Mouse (Mus musculus): ENCODE measurements around the gene Dapk1.

Gene Dapk1

GRCm38 (mm10) chr13:60740248-60740647 is 138.5 kb downstream of the Dapk1 start:
- DNase-seq (ENCODE audit: low read depth), result no peak

GRCm38 (mm10) chr13:60742611-60743010 is 140.9 kb downstream of the Dapk1 start:
- no peak for DNase-seq (ENCODE audit: low read depth)

DNA sequence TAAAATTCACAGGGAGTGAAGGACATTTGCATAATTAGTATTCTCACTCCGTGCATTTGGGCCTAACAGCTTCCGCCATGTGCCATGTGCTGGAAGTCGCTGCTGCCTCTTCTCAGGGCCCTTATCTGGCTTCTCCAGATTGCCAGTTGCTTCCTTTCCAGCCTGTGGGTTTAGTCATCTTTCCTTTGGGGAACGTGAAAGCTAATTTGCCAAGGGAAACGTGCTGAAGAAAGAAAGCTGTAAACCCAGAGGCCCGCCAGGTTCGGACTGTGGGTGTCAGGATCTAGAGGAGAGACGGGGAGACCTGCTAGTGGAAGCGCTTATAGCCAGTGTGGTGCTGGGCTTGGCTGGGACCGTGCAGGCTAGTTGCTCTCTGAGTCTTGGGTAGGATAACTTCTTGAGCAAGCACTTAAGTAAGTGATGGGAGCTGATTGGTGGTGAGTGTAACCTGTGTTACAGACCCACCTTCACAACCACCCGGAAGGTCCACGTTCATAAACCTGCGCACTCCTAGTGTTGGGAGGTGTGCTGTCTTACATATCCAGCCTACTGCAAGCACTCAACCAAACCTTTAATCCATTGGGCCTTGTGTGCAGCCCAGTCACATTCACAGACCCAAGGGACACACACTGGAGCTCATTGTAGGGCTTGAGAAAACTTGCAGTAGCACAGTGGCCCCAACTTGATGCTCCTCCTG is 141.8 kb downstream of the Dapk1 start:
- DNase-seq (ENCODE audit: low read depth), result no peak

GRCm38 (mm10) chr13:60744078-60744460 is 142.3 kb downstream of the Dapk1 start:
- peak; percentile 38 for DNase-seq (ENCODE audit: low read depth)

DNA sequence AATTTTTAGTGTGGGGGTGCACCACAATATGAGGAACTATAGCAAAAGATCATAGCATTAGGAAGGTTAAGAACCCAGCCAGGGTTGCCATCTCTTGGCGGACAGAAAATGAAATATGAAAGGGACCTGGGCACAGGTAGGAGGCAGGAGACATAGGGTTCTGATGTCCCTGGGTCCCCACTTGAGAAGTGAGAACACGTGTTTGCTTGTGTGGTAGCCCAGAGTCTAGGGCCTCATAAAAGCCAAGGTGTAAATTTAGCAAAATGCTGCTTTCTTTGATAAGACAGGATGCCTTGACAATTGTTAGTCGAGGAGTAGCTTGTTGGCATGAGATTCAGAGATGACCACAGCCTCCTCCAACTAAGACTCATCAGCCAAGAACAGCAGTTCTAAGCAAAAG is 143.0 kb downstream of the Dapk1 start:
- DNase-seq (ENCODE audit: low read depth), result no peak

- no peak for DNase-seq (ENCODE audit: low read depth)
Observed at GRCm38 (mm10) chr13:60745358-60745757, 143.6 kb downstream of the Dapk1 start.

- DNase-seq (ENCODE audit: low read depth), result no peak
Observed at GRCm38 (mm10) chr13:60746271-60746670, 144.5 kb downstream of the Dapk1 start.

GRCm38 (mm10) chr13:60747201-60747600 is 145.5 kb downstream of the Dapk1 start:
- no peak for DNase-seq (ENCODE audit: low read depth)

DNA sequence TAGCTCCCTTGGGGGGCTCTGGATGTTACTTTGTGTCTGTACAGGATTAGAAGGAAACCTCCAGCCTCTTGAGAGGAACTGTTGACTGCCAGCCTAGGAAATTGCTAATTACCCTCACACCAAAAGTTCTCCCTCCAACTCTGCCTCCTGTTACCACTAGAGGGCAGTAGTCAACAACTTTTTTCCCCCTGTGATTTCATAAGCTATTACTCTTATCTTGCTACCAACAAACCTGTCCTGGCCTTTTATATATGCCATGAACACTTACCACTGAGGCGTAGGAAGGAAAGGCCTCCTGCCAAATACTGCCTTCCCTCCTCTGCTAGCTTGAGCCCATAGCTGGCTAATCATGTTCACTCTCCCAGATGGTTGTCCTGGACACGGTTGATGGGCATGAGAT is 146.8 kb downstream of the Dapk1 start:
- DNase-seq (ENCODE audit: low read depth), result no peak

DNA sequence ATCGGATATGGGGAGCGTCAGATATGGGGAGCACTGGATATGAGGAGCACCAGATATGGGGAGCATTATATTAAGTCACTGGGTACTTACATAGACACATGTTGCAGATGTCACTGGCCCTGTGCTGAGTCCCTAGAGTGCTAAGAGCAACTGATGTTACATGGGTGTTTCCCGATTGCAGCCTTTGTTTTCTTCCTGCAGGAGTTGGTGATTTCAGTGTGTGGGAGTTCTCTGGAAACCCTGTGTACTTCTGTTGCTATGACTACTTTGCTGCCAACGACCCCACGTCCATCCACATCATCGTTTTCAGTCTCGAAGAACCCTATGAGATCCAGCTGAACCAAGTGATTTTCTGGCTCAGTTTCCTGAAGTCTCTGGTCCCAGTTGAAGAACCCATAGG is 149.2 kb downstream of the Dapk1 start:
- no peak for DNase-seq (ENCODE audit: low read depth)

- no peak for DNase-seq (ENCODE audit: low read depth)
Observed at GRCm38 (mm10) chr13:60753216-60753615, 151.5 kb downstream of the Dapk1 start.

- DNase-seq (ENCODE audit: low read depth), result no peak
Observed at GRCm38 (mm10) chr13:60755251-60755650, 153.5 kb downstream of the Dapk1 start.

DNA sequence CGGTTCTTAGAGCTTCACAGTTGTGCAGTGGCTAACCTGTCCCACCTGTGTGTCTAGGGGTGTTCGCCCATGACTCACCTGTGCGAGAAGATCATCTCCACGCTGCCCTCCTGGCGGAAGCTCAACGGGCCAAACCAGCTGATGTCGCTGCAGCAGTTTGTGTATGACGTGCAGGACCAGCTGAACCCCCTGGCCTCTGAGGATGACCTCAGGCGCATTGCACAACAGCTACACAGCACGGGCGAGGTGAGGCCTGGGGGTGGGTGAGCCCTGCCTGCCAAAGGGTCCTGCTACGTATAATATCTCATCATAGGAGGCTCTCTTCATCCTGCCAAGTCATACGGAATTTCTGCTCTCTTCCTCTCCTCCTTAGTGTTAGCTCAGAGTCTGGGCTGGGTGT is 155.5 kb downstream of the Dapk1 start:
- DNase-seq (ENCODE audit: low read depth), result no peak

DNA sequence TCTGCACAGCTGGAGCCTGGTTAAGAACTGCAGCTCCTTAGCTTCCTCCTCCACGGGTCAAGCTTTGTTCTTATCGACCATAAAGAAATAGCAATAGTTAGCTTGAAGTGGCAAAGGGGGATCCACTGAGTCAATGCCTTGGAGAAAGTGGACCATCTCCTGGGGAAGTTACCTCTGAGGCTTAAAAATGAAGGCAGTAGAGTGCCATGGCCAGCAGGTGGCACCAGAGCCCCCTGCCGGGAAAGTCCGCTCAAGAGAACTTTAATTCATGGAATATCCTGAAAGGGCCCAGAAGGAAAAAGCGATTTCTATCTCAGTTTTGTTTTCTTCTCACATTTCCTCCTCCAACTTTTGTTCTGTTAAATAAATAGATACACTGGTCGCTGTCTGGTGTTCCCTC is 157.4 kb downstream of the Dapk1 start:
- DNase-seq (ENCODE audit: low read depth), result no peak

- DNase-seq (ENCODE audit: low read depth), result no peak
Observed at GRCm38 (mm10) chr13:60760392-60760791, 158.6 kb downstream of the Dapk1 start.

- DNase-seq (ENCODE audit: low read depth), result no peak
Observed at GRCm38 (mm10) chr13:60761161-60761560, 159.4 kb downstream of the Dapk1 start.

DNA sequence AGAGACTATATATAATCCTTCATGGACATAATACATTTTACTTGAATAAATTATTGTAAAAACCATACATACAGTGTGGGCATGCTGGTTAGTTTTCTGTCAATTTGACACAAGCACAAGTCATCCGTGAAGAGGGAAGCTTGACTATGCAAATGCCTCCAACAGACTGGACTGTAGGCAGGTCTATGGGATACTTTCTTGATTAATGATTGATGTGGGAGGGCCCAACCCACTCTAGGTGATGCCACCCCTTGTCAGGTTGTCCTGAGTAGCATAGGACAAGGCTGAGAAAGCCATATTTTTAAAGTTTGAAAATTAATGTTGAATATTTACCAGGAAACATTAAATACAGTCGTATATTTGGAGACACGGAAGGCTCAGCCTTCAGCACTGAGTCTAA is 178.8 kb downstream of the Dapk1 start:
- no peak for DNase-seq (ENCODE audit: low read depth)

DNA sequence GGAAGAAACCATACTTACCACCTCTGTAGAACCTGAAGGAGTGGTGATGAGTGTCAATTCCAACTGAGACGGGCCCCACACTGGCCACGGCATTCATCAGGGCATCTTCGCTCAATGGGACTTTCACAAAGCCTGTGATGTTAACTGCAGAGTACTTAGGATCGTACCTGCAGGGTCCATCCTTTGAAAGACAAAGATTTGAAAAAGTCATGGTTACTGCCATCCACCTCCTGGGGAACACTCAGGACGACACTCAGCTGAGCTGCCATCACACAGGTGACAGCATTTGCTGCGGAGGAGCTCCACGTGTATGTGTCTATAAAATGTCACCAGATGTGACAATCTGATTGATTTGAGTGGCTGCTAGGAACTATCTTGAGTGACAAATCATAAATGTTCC is 181.6 kb downstream of the Dapk1 start:
- DNase-seq (ENCODE audit: low read depth), result no peak

DNA sequence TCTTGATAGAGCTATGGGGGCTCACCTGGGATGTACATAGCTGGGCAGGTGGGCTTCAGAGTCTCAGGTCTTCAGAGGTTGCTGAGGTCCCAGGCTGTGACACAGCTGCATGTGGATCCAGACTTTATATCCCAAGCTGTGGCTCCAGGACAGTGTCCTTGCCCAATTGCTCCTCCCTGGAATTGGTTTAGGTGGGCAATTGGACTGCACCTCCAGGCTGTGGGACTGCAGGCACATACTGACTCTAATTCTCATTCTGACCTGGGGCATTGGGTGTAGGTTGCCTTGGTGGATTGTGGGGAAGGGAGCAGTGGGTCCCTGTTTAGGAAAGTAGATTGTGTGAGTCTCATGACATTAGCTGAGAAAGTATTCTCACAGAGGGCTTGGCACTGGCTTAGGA is 184.5 kb downstream of the Dapk1 start, which contains the start of gene BC051665:
Gene BC051665 (minus strand): TSS at position 101 of the 400 bp plus-strand sequence.
- DNase-seq (ENCODE audit: low read depth), result no peak

DNA sequence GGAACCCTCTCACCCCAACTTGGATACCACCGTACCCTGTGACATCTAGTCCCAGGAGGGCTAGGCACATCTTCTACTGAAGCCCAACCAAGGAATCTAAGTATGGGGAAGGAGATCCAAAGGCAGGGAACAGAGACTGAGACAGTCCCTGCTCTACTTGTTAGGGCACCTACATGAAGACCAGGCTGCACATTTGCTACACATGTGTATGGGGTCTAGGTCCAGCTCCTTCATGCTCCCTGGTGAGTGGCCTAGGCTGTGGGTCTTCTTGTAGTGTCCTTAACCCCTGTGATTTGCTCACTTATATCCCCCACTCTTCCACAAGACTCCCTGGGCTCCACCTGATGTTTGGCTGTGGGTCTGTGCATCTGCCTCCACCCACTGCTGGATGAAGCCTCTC is 187.7 kb downstream of the Dapk1 start:
- DNase-seq (ENCODE audit: low read depth), result no peak

GRCm38 (mm10) chr13:60802749-60803148 is 201.0 kb downstream of the Dapk1 start, which contains the start of gene Ctsll3:
Ctsll3 (minus strand) TSS chr13:60802849.
- DNase-seq (ENCODE audit: low read depth), result no peak

GRCm38 (mm10) chr13:60809690-60810089 is 207.9 kb downstream of the Dapk1 start:
- no peak for DNase-seq (ENCODE audit: low read depth)

DNA sequence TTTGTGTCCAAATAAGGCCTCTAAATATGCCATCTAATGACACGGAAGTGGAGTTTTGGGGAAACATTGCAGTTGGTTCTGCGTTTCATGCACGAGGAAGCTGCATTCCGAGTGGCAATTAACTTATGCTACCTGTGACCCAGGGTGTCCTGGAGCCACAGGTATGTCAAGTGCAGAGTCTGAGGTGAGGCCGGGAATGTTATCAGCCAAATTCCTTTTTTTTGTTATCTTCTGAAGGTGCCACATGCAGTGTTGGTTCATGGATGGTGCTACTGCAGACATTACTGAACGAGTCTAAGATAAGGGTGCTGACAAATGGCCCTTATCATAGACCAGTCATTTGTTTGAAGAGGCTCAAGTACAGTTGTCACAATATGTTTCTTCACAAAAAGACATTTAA is 211.0 kb downstream of the Dapk1 start:
- DNase-seq (ENCODE audit: low read depth), result no peak
